Mouse (Mus musculus): ENCODE measurements around the gene Stk38l.

- TF ChIP-seq POLR2A (IDR thresholded peaks at IDR 0.05; ENCODE audit: insufficient read depth, low read depth, low read length) (no peak), EP300 (IDR thresholded peaks at IDR 0.05; ENCODE audit: insufficient read depth, low read depth, low read length) (no peak), CTCF (IDR thresholded peaks at IDR 0.05) (no peak)
These were observed 27.8 kb downstream of the Stk38l start for GRCm38 (mm10) chr6:146752612-146753011.

All from heart, adult 2 months (tissue).